Mouse (Mus musculus) G1E (cell line): Measurements from ENCODE around the gene Rplp0.

ENCODE experiments used
- CTCF ChIP-seq: IDR thresholded peaks from 2 replicates; pipeline ENCODE4 v1.5.1; 2012; ENCODE audit warnings: low read depth, low read length, inconsistent platforms, mixed read lengths
- GATA1 ChIP-seq: IDR thresholded peaks from 2 replicates; pipeline ENCODE4 v1.6.1; 2012; ENCODE audit warnings: borderline replicate concordance, low read length, inconsistent platforms, mixed read lengths

DNA sequence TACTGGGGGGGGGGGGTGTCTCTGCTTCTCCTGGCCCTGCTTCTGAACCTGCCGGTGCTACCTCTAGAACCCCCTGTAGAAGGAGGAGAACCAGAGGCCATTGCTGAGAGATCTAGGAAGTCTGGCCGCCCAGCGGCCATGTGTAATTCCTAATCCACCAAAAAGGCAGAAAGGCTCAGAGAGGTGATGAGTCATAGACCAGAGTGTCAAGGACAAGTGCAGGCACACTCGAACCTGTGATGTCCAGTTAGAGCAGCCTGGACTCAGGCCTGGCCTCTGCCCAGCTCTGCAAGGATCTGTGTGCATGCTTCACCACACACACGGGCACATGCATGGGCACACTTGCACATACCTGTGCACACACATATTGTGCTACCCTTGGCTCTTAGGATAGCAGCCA is 31.1 kb upstream of the Rplp0 start:
- no peak for TF ChIP-seq CTCF
- TF ChIP-seq GATA1, result no peak
